Mouse (Mus musculus): ENCODE measurements around the gene Prkcsh.

DNA sequence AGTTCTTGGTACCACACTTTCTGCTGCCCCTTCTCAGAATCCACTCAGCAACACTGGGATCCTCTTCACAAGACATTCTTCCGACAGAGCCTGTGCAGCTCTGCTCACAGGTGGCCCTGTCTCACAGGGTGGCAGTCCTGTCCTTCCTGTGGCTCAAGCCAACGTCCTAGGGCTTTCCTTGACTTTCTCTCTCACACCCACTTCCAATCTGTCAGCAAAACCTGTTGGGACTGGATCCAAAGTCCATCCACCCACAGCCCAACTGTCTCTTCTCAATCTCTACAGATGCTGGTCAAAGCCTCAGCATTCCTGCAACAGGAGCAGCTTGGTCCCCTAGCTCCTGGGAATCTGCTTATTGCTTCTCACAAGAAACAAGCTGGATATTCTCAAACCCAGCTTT, 58.7 kb downstream of the Prkcsh start:
- TF ChIP-seq POLR2A (IDR thresholded peaks at IDR 0.05; ENCODE audit: control insufficient read depth in 1 of 2, insufficient read depth in 1 of 2, low read depth in 1 of 2, low read length in 2 of 2, poor library complexity in 1 of 2): no peak
- no peak for TF ChIP-seq POLR2AphosphoS5 (IDR thresholded peaks at IDR 0.05; ENCODE audit: borderline replicate concordance, low read depth, low read length)

Measured in MEL (cell line).